Mouse (Mus musculus): Measurements from ENCODE around the gene Trp63. TPM values are rescaled to one million over a fixed set of nuclear protein-coding genes. Genes with fewer than 3 reads are reported as not detected.

The Trp63 gene
- polyA plus RNA-seq, 1 experiment from 2014 or later, result 1.3 TPM

- Histone ChIP-seq H3K27ac (no peak overlapping the region), H3K9ac (no peak overlapping the region), H3K4me3 (no peak overlapping the region), H3K36me3 (no peaks in the 10 kb centered on the region), H3K4me2 (no peak overlapping the region), H3K27me3 (no peaks in the 10 kb centered on the region), H3K4me1 (replicated peaks) (no peaks in the 10 kb centered on the region), H3K9me3 (replicated peaks) (no peaks in the 10 kb centered on the region)
- WGBS, result 80% methylated on average over 3 of the region's 3 CpGs
- no peak for ATAC-seq (replicated peaks; ENCODE audit: insufficient number of reproducible peaks, insufficient read depth, low FRiP score, low read depth)
Measured at GRCm38 (mm10) chr16:25715790-25716189, 32.2 kb downstream of the Trp63 start.

- H3K27me3 ChIP-seq, result no peaks in the 10 kb centered on the region
- H3K36me3 ChIP-seq, result no peaks in the 10 kb centered on the region
- no peak for ATAC-seq (replicated peaks; ENCODE audit: insufficient number of reproducible peaks, insufficient read depth, low FRiP score, low read depth)
- no peak overlapping the region for H3K4me3 ChIP-seq
- no peaks in the 10 kb centered on the region for H3K9me3 ChIP-seq (replicated peaks)
- 51% methylated on average over 5 of the region's 5 CpGs for WGBS
- H3K4me1 ChIP-seq (replicated peaks), result no peaks in the 10 kb centered on the region
- no peak overlapping the region for H3K9ac ChIP-seq
- no peak overlapping the region for H3K4me2 ChIP-seq
- H3K27ac ChIP-seq, result no peak overlapping the region
Measured at GRCm38 (mm10) chr16:25723131-25723530, 39.6 kb downstream of the Trp63 start.

- no peak for ATAC-seq (replicated peaks; ENCODE audit: insufficient number of reproducible peaks, insufficient read depth, low FRiP score, low read depth)
- Histone ChIP-seq H3K4me1 (replicated peaks) (no peaks in the 10 kb centered on the region), H3K27ac (no peak overlapping the region), H3K9me3 (replicated peaks) (no peaks in the 10 kb centered on the region), H3K27me3 (no peaks in the 10 kb centered on the region), H3K36me3 (no peaks in the 10 kb centered on the region), H3K9ac (no peak overlapping the region), H3K4me3 (no peak overlapping the region), H3K4me2 (no peak overlapping the region)
- 82% methylated on average over 5 of the region's 5 CpGs for WGBS
Measured at GRCm38 (mm10) chr16:25727001-25727400, 43.4 kb downstream of the Trp63 start.

GRCm38 (mm10) chr16:25727957-25728506 is 44.5 kb downstream of the Trp63 start:
- Histone ChIP-seq H3K27ac (no peak overlapping the region), H3K4me1 (replicated peaks) (no peaks in the 10 kb centered on the region), H3K36me3 (no peaks in the 10 kb centered on the region), H3K27me3 (no peaks in the 10 kb centered on the region), H3K9me3 (replicated peaks) (no peaks in the 10 kb centered on the region), H3K9ac (no peak overlapping the region), H3K4me2 (no peak overlapping the region), H3K4me3 (no peak overlapping the region)
- no peak for ATAC-seq (replicated peaks; ENCODE audit: insufficient number of reproducible peaks, insufficient read depth, low FRiP score, low read depth)
- 52% methylated on average over 7 of the region's 7 CpGs for WGBS

- 72% methylated on average over 3 of the region's 3 CpGs for WGBS
- no peak for ATAC-seq (replicated peaks; ENCODE audit: insufficient number of reproducible peaks, insufficient read depth, low FRiP score, low read depth)
- Histone ChIP-seq H3K36me3 (no peaks in the 10 kb centered on the region), H3K9me3 (replicated peaks) (no peaks in the 10 kb centered on the region), H3K4me2 (no peak overlapping the region), H3K27me3 (no peaks in the 10 kb centered on the region), H3K27ac (no peak overlapping the region), H3K4me1 (replicated peaks) (no peaks in the 10 kb centered on the region), H3K4me3 (no peak overlapping the region), H3K9ac (no peak overlapping the region)
Measured at GRCm38 (mm10) chr16:25736912-25737311, 53.3 kb downstream of the Trp63 start.

- 66% methylated on average over 6 of the region's 6 CpGs for WGBS
- no peaks in the 10 kb centered on the region for H3K27me3 ChIP-seq
- no peak overlapping the region for H3K4me2 ChIP-seq
- no peak overlapping the region for H3K9ac ChIP-seq
- H3K4me1 ChIP-seq (replicated peaks), result no peaks in the 10 kb centered on the region
- no peak overlapping the region for H3K4me3 ChIP-seq
- H3K36me3 ChIP-seq, result no peaks in the 10 kb centered on the region
- ATAC-seq (replicated peaks; ENCODE audit: insufficient number of reproducible peaks, insufficient read depth, low FRiP score, low read depth), result no peak
- H3K27ac ChIP-seq, result no peak overlapping the region
- no peaks in the 10 kb centered on the region for H3K9me3 ChIP-seq (replicated peaks)
Measured at GRCm38 (mm10) chr16:25737623-25738050, 54.1 kb downstream of the Trp63 start.

- ATAC-seq (replicated peaks; ENCODE audit: insufficient number of reproducible peaks, insufficient read depth, low FRiP score, low read depth), result no peak
Measured at GRCm38 (mm10) chr16:25746807-25747206, 63.2 kb downstream of the Trp63 start.

GRCm38 (mm10) chr16:25751866-25752265 is 68.3 kb downstream of the Trp63 start:
- 83% methylated on average over 11 of the region's 11 CpGs for WGBS
- H3K9ac ChIP-seq, result no peak overlapping the region
- H3K4me3 ChIP-seq, result no peak overlapping the region
- no peak for ATAC-seq (replicated peaks; ENCODE audit: insufficient number of reproducible peaks, insufficient read depth, low FRiP score, low read depth)
- H3K27ac ChIP-seq, result no peak overlapping the region
- peaks cover 2% of the 10 kb centered on the region; the same call in 1 of the 2 replicates for H3K4me1 ChIP-seq (replicated peaks)
- no peaks in the 10 kb centered on the region for H3K36me3 ChIP-seq
- H3K27me3 ChIP-seq, result no peaks in the 10 kb centered on the region
- no peaks in the 10 kb centered on the region for H3K9me3 ChIP-seq (replicated peaks)
- H3K4me2 ChIP-seq, result no peak overlapping the region

More at GRCm38 (mm10) chr16:25746807-25747206, 63.2 kb downstream of the Trp63 start:
- no peak overlapping the region for H3K9ac ChIP-seq
- no peak overlapping the region for H3K27ac ChIP-seq
- no peak overlapping the region; the same call in 1 of the 2 replicates for H3K4me2 ChIP-seq
- WGBS, result 11% methylated on average over 3 of the region's 3 CpGs
- H3K4me1 ChIP-seq (replicated peaks), result peaks cover 5% of the 10 kb centered on the region; the same call in 1 of the 2 replicates
- no peaks in the 10 kb centered on the region for H3K27me3 ChIP-seq
- H3K9me3 ChIP-seq (replicated peaks), result no peaks in the 10 kb centered on the region
- no peak overlapping the region for H3K4me3 ChIP-seq
- H3K36me3 ChIP-seq, result no peaks in the 10 kb centered on the region

GRCm38 (mm10) chr16:25758108-25758507 is 74.5 kb downstream of the Trp63 start:
- Histone ChIP-seq H3K9me3 (replicated peaks) (no peaks in the 10 kb centered on the region), H3K4me1 (replicated peaks) (no peaks in the 10 kb centered on the region), H3K36me3 (no peaks in the 10 kb centered on the region), H3K4me2 (no peak overlapping the region), H3K9ac (no peak overlapping the region), H3K4me3 (no peak overlapping the region), H3K27me3 (no peaks in the 10 kb centered on the region), H3K27ac (no peak overlapping the region)
- ATAC-seq (replicated peaks; ENCODE audit: insufficient number of reproducible peaks, insufficient read depth, low FRiP score, low read depth), result no peak
- 77% methylated on average over 2 of the region's 2 CpGs for WGBS

GRCm38 (mm10) chr16:25765549-25765948 is 82.0 kb downstream of the Trp63 start:
- H3K9me3 ChIP-seq (replicated peaks), result no peaks in the 10 kb centered on the region
- no peaks in the 10 kb centered on the region for H3K36me3 ChIP-seq
- H3K9ac ChIP-seq, result no peak overlapping the region
- ATAC-seq (replicated peaks; ENCODE audit: insufficient number of reproducible peaks, insufficient read depth, low FRiP score, low read depth), result no peak
- H3K4me1 ChIP-seq (replicated peaks), result no peaks in the 10 kb centered on the region
- H3K27ac ChIP-seq, result no peak overlapping the region
- 82% methylated on average over 5 of the region's 5 CpGs for WGBS
- H3K4me2 ChIP-seq, result no peak overlapping the region
- no peak overlapping the region for H3K4me3 ChIP-seq
- no peaks in the 10 kb centered on the region for H3K27me3 ChIP-seq

GRCm38 (mm10) chr16:25774611-25775010 is 91.0 kb downstream of the Trp63 start:
- Histone ChIP-seq H3K27me3 (no peaks in the 10 kb centered on the region), H3K36me3 (no peaks in the 10 kb centered on the region), H3K9ac (no peak overlapping the region), H3K4me1 (replicated peaks) (no peaks in the 10 kb centered on the region), H3K4me3 (no peak overlapping the region), H3K9me3 (replicated peaks) (no peaks in the 10 kb centered on the region), H3K27ac (no peak overlapping the region), H3K4me2 (no peak overlapping the region)
- 84% methylated on average over 7 of the region's 7 CpGs for WGBS
- ATAC-seq (replicated peaks; ENCODE audit: insufficient number of reproducible peaks, insufficient read depth, low FRiP score, low read depth), result no peak

- no peak for ATAC-seq (replicated peaks; ENCODE audit: insufficient number of reproducible peaks, insufficient read depth, low FRiP score, low read depth)
- no peak overlapping the region for H3K4me2 ChIP-seq
- H3K9me3 ChIP-seq (replicated peaks), result no peaks in the 10 kb centered on the region
- H3K27me3 ChIP-seq, result no peaks in the 10 kb centered on the region
- H3K4me1 ChIP-seq (replicated peaks), result no peaks in the 10 kb centered on the region
- no peaks in the 10 kb centered on the region for H3K36me3 ChIP-seq
- 55% methylated on average over 1 of the region's 1 CpGs for WGBS
- no peak overlapping the region for H3K27ac ChIP-seq
- no peak overlapping the region for H3K4me3 ChIP-seq
- H3K9ac ChIP-seq, result no peak overlapping the region
Measured at GRCm38 (mm10) chr16:25777501-25777900, 93.9 kb downstream of the Trp63 start.

All from heart, embryonic 15.5 days (tissue).